Mouse (Mus musculus) bone marrow macrophage, adult 2 months (primary cell): Measurements from ENCODE around the gene Fn1. TPM values are rescaled to one million over a fixed set of nuclear protein-coding genes. Genes with fewer than 3 reads are reported as not detected.
A peak's percentile ranks its signal among the peaks of the same experiment; 100 is the strongest.

Experiments used
- H3K27ac ChIP-seq: 2 replicates; pipeline ENCODE4 v1.5.1; 2012; ENCODE audit warnings: low read depth, low read length; ENCODE audit not compliant: insufficient read depth
- H3K4me1 ChIP-seq: 2 replicates; pipeline ENCODE4 v1.6.1; 2012; ENCODE audit warnings: low read length; ENCODE audit not compliant: control insufficient read depth, insufficient read depth
- H3K4me3 ChIP-seq: 2 replicates; pipeline ENCODE4 v1.5.1; 2012; ENCODE audit warnings: mild to moderate bottlenecking, low read length, moderate library complexity; ENCODE audit not compliant: insufficient read depth
- CTCF ChIP-seq: IDR thresholded peaks from 2 replicates; pipeline ENCODE4 v1.5.1; 2012; ENCODE audit warnings: low read depth, mild to moderate bottlenecking, low read length, moderate library complexity
- POLR2A ChIP-seq: IDR thresholded peaks from 2 replicates; pipeline ENCODE4 v1.6.1; 2012; ENCODE audit warnings: mild to moderate bottlenecking, low read depth, low read length, borderline replicate concordance
- polyA plus RNA-seq: library from polyadenylated mRNA; stranded (reverse); fragments of >200 nt; gene quantifications from 2 replicates; pipeline ENCODE4 v1.2.4, GENCODE M21; 2012; ENCODE audit not compliant: missing spikeins, insufficient read depth, insufficient read length

Gene Fn1
- 9.8 and 10.9 TPM in 2 replicates for polyA plus RNA-seq

- TF ChIP-seq CTCF, result no peak
- no peak for TF ChIP-seq POLR2A
- Histone ChIP-seq H3K27ac (no peak within 1 kb of the TSS), H3K4me3 (peak within 1 kb of the TSS; percentile 53), H3K4me1 (peaks cover 3% of the 10 kb centered on the region; the same call in 1 of the 2 replicates)
These were observed at the start of gene Fn1 for GRCm38 (mm10) chr1:71652551-71653399. Gene Fn1, minus strand, starts transcription at chr1:71653200.

- TF ChIP-seq CTCF, result no peak
- TF ChIP-seq POLR2A, result no peak
- H3K4me3 ChIP-seq, result no peak overlapping the region
- H3K27ac ChIP-seq, result no peak overlapping the region
- H3K4me1 ChIP-seq, result no peaks in the 10 kb centered on the region
These were observed 43.1 kb upstream of the Fn1 start for GRCm38 (mm10) chr1:71696093-71696492.

GRCm38 (mm10) chr1:71691472-71692277 is 38.7 kb upstream of the Fn1 start:
- H3K4me3 ChIP-seq, result no peak overlapping the region
- H3K4me1 ChIP-seq, result no peaks in the 10 kb centered on the region
- no peak for TF ChIP-seq POLR2A
- no peak for TF ChIP-seq CTCF
- no peak overlapping the region for H3K27ac ChIP-seq

- Histone ChIP-seq H3K27ac (no peak overlapping the region), H3K4me3 (no peak overlapping the region), H3K4me1 (no peaks in the 10 kb centered on the region)
- TF ChIP-seq POLR2A, result no peak
- TF ChIP-seq CTCF, result no peak
These were observed 35.9 kb upstream of the Fn1 start for GRCm38 (mm10) chr1:71688926-71689303.

- Histone ChIP-seq H3K27ac (no peak overlapping the region), H3K4me3 (no peak overlapping the region), H3K4me1 (peaks cover 4% of the 10 kb centered on the region; the same call in 1 of the 2 replicates)
- TF ChIP-seq CTCF (no peak), POLR2A (no peak)
These were observed 35.4 kb upstream of the Fn1 start for GRCm38 (mm10) chr1:71688272-71688925.

- TF ChIP-seq CTCF (no peak), POLR2A (no peak)
- no peak overlapping the region for H3K27ac ChIP-seq
- H3K4me1 ChIP-seq, result peaks cover 4% of the 10 kb centered on the region; the same call in 1 of the 2 replicates
- H3K4me3 ChIP-seq, result no peak overlapping the region
These were observed 33.8 kb upstream of the Fn1 start for GRCm38 (mm10) chr1:71686791-71687190.

- Histone ChIP-seq H3K4me1 (peaks cover 4% of the 10 kb centered on the region; the same call in 1 of the 2 replicates), H3K4me3 (no peak overlapping the region), H3K27ac (no peak overlapping the region)
- TF ChIP-seq POLR2A (no peak), CTCF (no peak)
These were observed 30.7 kb upstream of the Fn1 start for GRCm38 (mm10) chr1:71683736-71684135.

GRCm38 (mm10) chr1:71682194-71682715 is 29.3 kb upstream of the Fn1 start:
- TF ChIP-seq POLR2A, result no peak
- TF ChIP-seq CTCF, result no peak
- H3K4me1 ChIP-seq, result peaks cover 4% of the 10 kb centered on the region; the same call in 1 of the 2 replicates

GRCm38 (mm10) chr1:71681306-71681705 is 28.3 kb upstream of the Fn1 start:
- Histone ChIP-seq H3K27ac (no peak overlapping the region), H3K4me1 (peaks cover 4% of the 10 kb centered on the region; the same call in 1 of the 2 replicates), H3K4me3 (no peak overlapping the region)
- TF ChIP-seq CTCF (no peak), POLR2A (no peak)

More at GRCm38 (mm10) chr1:71682194-71682715, 29.3 kb upstream of the Fn1 start:
- Histone ChIP-seq H3K27ac (no peak overlapping the region), H3K4me3 (no peak overlapping the region)
